Mouse (Mus musculus): Measurements from ENCODE around the gene Stx8.
A peak's percentile ranks its signal among the peaks of the same experiment; 100 is the strongest.

Gene Stx8

GRCm38 (mm10) chr11:68200500-68200899 lies 234.5 kb downstream of the Stx8 start:
- no peak for DNase-seq (ENCODE audit: low spot score)

GRCm38 (mm10) chr11:68201063-68201462 lies 235.1 kb downstream of the Stx8 start:
- DNase-seq (ENCODE audit: low spot score) = no peak

GRCm38 (mm10) chr11:68201811-68202459 lies 235.9 kb downstream of the Stx8 start:
- DNase-seq (ENCODE audit: low spot score) = no peak

GRCm38 (mm10) chr11:68202561-68202960 lies 236.6 kb downstream of the Stx8 start:
- DNase-seq (ENCODE audit: low spot score) = no peak

- DNase-seq (ENCODE audit: low spot score) = no peak
Measured at GRCm38 (mm10) chr11:68203658-68204315, 237.8 kb downstream of the Stx8 start.

- no peak for DNase-seq (ENCODE audit: low spot score)
Measured at GRCm38 (mm10) chr11:68204407-68204806, 238.4 kb downstream of the Stx8 start.

GRCm38 (mm10) chr11:68205572-68206229 lies 239.7 kb downstream of the Stx8 start:
- no peak for DNase-seq (ENCODE audit: low spot score)

GRCm38 (mm10) chr11:68208023-68208422 lies 242.0 kb downstream of the Stx8 start:
- DNase-seq (ENCODE audit: low spot score) = no peak

GRCm38 (mm10) chr11:68208582-68208981 lies 242.6 kb downstream of the Stx8 start:
- no peak for DNase-seq (ENCODE audit: low spot score)

GRCm38 (mm10) chr11:68209506-68209905 lies 243.5 kb downstream of the Stx8 start:
- DNase-seq (ENCODE audit: low spot score) = no peak

GRCm38 (mm10) chr11:68210714-68211113 lies 244.7 kb downstream of the Stx8 start:
- DNase-seq (ENCODE audit: low spot score) = no peak

GRCm38 (mm10) chr11:68211924-68212578 lies 246.1 kb downstream of the Stx8 start:
- DNase-seq (ENCODE audit: low spot score) = peak; percentile 66

GRCm38 (mm10) chr11:68213896-68214295 lies 247.9 kb downstream of the Stx8 start:
- no peak for DNase-seq (ENCODE audit: low spot score)

GRCm38 (mm10) chr11:68214496-68215205 lies 248.7 kb downstream of the Stx8 start:
- no peak for DNase-seq (ENCODE audit: low spot score)

GRCm38 (mm10) chr11:68215206-68215912 lies 249.4 kb downstream of the Stx8 start:
- peak; percentile 94 for DNase-seq (ENCODE audit: low spot score)

GRCm38 (mm10) chr11:68216041-68216440 lies 250.0 kb downstream of the Stx8 start:
- DNase-seq (ENCODE audit: low spot score) = peak; percentile 57

- peak; percentile 67 for DNase-seq (ENCODE audit: low spot score)
Measured at GRCm38 (mm10) chr11:68220733-68221132, 254.7 kb downstream of the Stx8 start.

GRCm38 (mm10) chr11:68222209-68222608 lies 256.2 kb downstream of the Stx8 start:
- no peak for DNase-seq (ENCODE audit: low spot score)

- no peak for DNase-seq (ENCODE audit: low spot score)
Measured at GRCm38 (mm10) chr11:68223143-68223542, 257.1 kb downstream of the Stx8 start.

GRCm38 (mm10) chr11:68226654-68227057 lies 260.7 kb downstream of the Stx8 start:
- peak; percentile 69 for DNase-seq (ENCODE audit: low spot score)

- no peak for DNase-seq (ENCODE audit: low spot score)
Measured at GRCm38 (mm10) chr11:68227837-68228236, 261.8 kb downstream of the Stx8 start.

All from embryo, embryonic 10.5 days (tissue).